Comparison of ENCODE assay signal across 8 mouse cellular contexts in genomic region chr16:92399490-92400458, GRCm38 (mm10). TPM values are rescaled to one million over a fixed set of nuclear protein-coding genes. Genes with fewer than 3 reads are reported as not detected.
DNase-seq lines count a peak whose midpoint lies in the region; ATAC-seq and TF ChIP-seq lines count a peak whose summit lies in the region.

No protein-coding gene starts in this region.

- intact Hi-C loops in heart, postnatal 14 days (cut with DNase I), result loop anchor here (2.0 kb wide), 1 partner anchor 25 kb away; no protein-coding TSS in a partner anchor

- H3K36me3 ChIP-seq in E14TG2a.4 (ENCODE audit: insufficient read depth, low read length), result peaks cover 27% of the 10 kb centered on the region
- peaks cover 3% of the 10 kb centered on the region for H3K36me3 ChIP-seq in forebrain, embryonic 16.5 days (ENCODE audit: control insufficient read depth, insufficient read depth)
- H3K36me3 ChIP-seq in liver, embryonic 15.5 days (replicated peaks), result peaks cover 13% of the 10 kb centered on the region
- peaks cover 24% of the 10 kb centered on the region for H3K36me3 ChIP-seq in neural tube, embryonic 13.5 days

- peak; percentile 59 for DNase-seq in cerebellum, adult 11-12 months
- DNase-seq in heart, postnatal 14 days, result peak; percentile 86 to 90
- DNase-seq in kidney, postnatal 4 days, result peak; percentile 91 to 95
- DNase-seq in thymus, postnatal 14 days, result peak; percentile 16

- H3K9me3 ChIP-seq in E14TG2a.4 (ENCODE audit: low read length), result peaks cover 11% of the 10 kb centered on the region
- no peaks in the 10 kb centered on the region for H3K9me3 ChIP-seq in forebrain, embryonic 16.5 days (ENCODE audit: control insufficient read depth, low read length)
- H3K9me3 ChIP-seq in liver, embryonic 15.5 days (replicated peaks), result no peaks in the 10 kb centered on the region
- H3K9me3 ChIP-seq in neural tube, embryonic 13.5 days, result no peaks in the 10 kb centered on the region

- peak overlapping the region; percentile 62 for H3K4me3 ChIP-seq in E14TG2a.4 (replicated peaks; ENCODE audit: low read length)
- peak overlapping the region; percentile 51 for H3K4me3 ChIP-seq in forebrain, embryonic 16.5 days (replicated peaks; ENCODE audit: low read length)
- peak overlapping the region; percentile 36 for H3K4me3 ChIP-seq in liver, embryonic 15.5 days (replicated peaks)
- H3K4me3 ChIP-seq in neural tube, embryonic 13.5 days, result peak overlapping the region; percentile 39

- peak overlapping the region; percentile 70 for H3K27ac ChIP-seq in forebrain, embryonic 16.5 days (ENCODE audit: low read length)
- H3K27ac ChIP-seq in liver, embryonic 15.5 days (replicated peaks), result no peak overlapping the region
- H3K27ac ChIP-seq in neural tube, embryonic 13.5 days (replicated peaks), result peak overlapping the region; percentile 78

- WGBS in forebrain, embryonic 16.5 days, result under 1% methylated on average over 37 of the region's 37 CpGs
- WGBS in liver, embryonic 15.5 days (ENCODE audit: insufficient replicate concordance), result 3% methylated on average over 37 of the region's 37 CpGs
- WGBS in neural tube, embryonic 13.5 days, result under 1% methylated on average over 37 of the region's 37 CpGs

- H3K4me2 ChIP-seq in forebrain, embryonic 16.5 days (ENCODE audit: low read length), result peak overlapping the region; percentile 89
- peak overlapping the region; percentile 58 for H3K4me2 ChIP-seq in liver, embryonic 15.5 days
- H3K4me2 ChIP-seq in neural tube, embryonic 13.5 days, result peak overlapping the region; percentile 71

- peaks cover 10% of the 10 kb centered on the region; the same call in 1 of the 2 replicates for H3K27me3 ChIP-seq in E14TG2a.4 (ENCODE audit: insufficient read depth, low read length)
- no peaks in the 10 kb centered on the region for H3K27me3 ChIP-seq in forebrain, embryonic 16.5 days (replicated peaks; ENCODE audit: control insufficient read depth, insufficient read depth, low read length)
- H3K27me3 ChIP-seq in liver, embryonic 15.5 days, result peaks cover 57% of the 10 kb centered on the region
- H3K27me3 ChIP-seq in neural tube, embryonic 13.5 days, result no peaks in the 10 kb centered on the region

- ATAC-seq in forebrain, embryonic 16.5 days, result peak; percentile 85
- peak; percentile 76 for ATAC-seq in liver, embryonic 15.5 days (ENCODE audit: insufficient read depth)
- ATAC-seq in neural tube, embryonic 13.5 days (ENCODE audit: low read depth), result peak; percentile 89

- no peak for TF ChIP-seq CTCF in E14TG2a.4 (conservative IDR thresholded peaks at IDR 0.05; ENCODE audit: low read length)

- H3K9ac ChIP-seq in forebrain, embryonic 16.5 days (replicated peaks; ENCODE audit: low read depth, low read length), result peak overlapping the region; percentile 59
- H3K9ac ChIP-seq in liver, embryonic 15.5 days, result peak overlapping the region; percentile 5; the same call in 1 of the 2 replicates
- peak overlapping the region; percentile 63 for H3K9ac ChIP-seq in neural tube, embryonic 13.5 days

- peaks cover 64% of the 10 kb centered on the region for H3K4me1 ChIP-seq in E14TG2a.4 (replicated peaks; ENCODE audit: low read depth, low read length)
- H3K4me1 ChIP-seq in forebrain, embryonic 16.5 days (replicated peaks; ENCODE audit: control insufficient read depth, insufficient read depth, low read length), result peaks cover 35% of the 10 kb centered on the region
- H3K4me1 ChIP-seq in liver, embryonic 15.5 days (replicated peaks), result peaks cover 15% of the 10 kb centered on the region
- H3K4me1 ChIP-seq in neural tube, embryonic 13.5 days (replicated peaks), result peaks cover 42% of the 10 kb centered on the region

RNA-seq across cellular contexts. Expression of gene Kcne1, which starts 40.5 kb away (rescaled TPM):
- 0.10 TPM in 1 of 2 replicates, not detected in the other for polyA plus RNA-seq in forebrain, embryonic 16.5 days (2015; fragmentation: Nextera tagmentation; extraction: Ambion mirVana)
- total RNA-seq in heart, postnatal 14 days (2021), result 100 to 1,000 TPM; 171 to 231 TPM
- polyA plus RNA-seq in liver, embryonic 15.5 days (2015; fragmentation: Nextera tagmentation; extraction: Ambion mirVana), result not detected in 2 replicates
- polyA plus RNA-seq in neural tube, embryonic 13.5 days (2015; fragmentation: Nextera tagmentation; extraction: Ambion mirVana), result 0.18 TPM in 1 of 2 replicates, not detected in the other

Comparison
In these comparisons a context has a peak if more than half of its experiments do, and no peak if none do; other contexts are left out.
1. DNase-seq: peak in every context shown above with its lines; median percentile 93 in kidney, postnatal 4 days; 88 in heart, postnatal 14 days; 59 in cerebellum, adult 11-12 months; 16 in thymus, postnatal 14 days.
2. H3K9ac ChIP-seq: peak in every context shown above with its lines; median percentile 63 in neural tube, embryonic 13.5 days; 59 in forebrain, embryonic 16.5 days; 5 in liver, embryonic 15.5 days.